Mouse (Mus musculus) forebrain, embryonic 11.5 days (tissue): ENCODE results near the gene Inf2. TPM values are rescaled to one million over a fixed set of nuclear protein-coding genes. Genes with fewer than 3 reads are reported as not detected.

Source experiments
- ATAC-seq: fragments of 200-750 bp; cut with Nextera tagmentation; replicated peaks from 2 replicates; pipeline ENCODE4 v1.8.0; 2017; ENCODE audit warnings: moderate TSS enrichment; ENCODE audit not compliant: low FRiP score
- DNase-seq: peaks from one replicate; pipeline ENCODE4 v3.0.0-alpha.2; 2017; ENCODE audit warnings: low spot score
- H3K27ac ChIP-seq: fragments of 300-500 bp; sonication (generic); 2 replicates; pipeline ENCODE4 v1.5.1; 2014; ENCODE audit warnings: low read depth, low read length
- H3K27me3 ChIP-seq: fragments of 300-500 bp; sonication (generic); 2 replicates; pipeline ENCODE4 v1.6.1; 2014; ENCODE audit warnings: mild to moderate bottlenecking, low read length, mixed read lengths; ENCODE audit not compliant: control insufficient read depth, insufficient read depth
- H3K36me3 ChIP-seq: fragments of 300-500 bp; sonication (generic); 2 replicates; pipeline ENCODE4 v1.6.1; 2014; ENCODE audit warnings: mild to moderate bottlenecking, low read length, moderate library complexity, mixed read lengths; ENCODE audit not compliant: control insufficient read depth, insufficient read depth
- H3K4me1 ChIP-seq: fragments of 300-500 bp; sonication (generic); replicated peaks from 2 replicates; pipeline ENCODE4 v1.6.1; 2014; ENCODE audit warnings: low read length, mixed read lengths; ENCODE audit not compliant: control insufficient read depth, insufficient read depth
- H3K4me2 ChIP-seq: fragments of 300-500 bp; sonication (generic); 2 replicates; pipeline ENCODE4 v1.6.1; 2014; ENCODE audit warnings: low read depth, mild to moderate bottlenecking, low read length, moderate library complexity, mixed read lengths; ENCODE audit not compliant: severe bottlenecking
- H3K4me3 ChIP-seq: fragments of 300-500 bp; sonication (generic); 2 replicates; pipeline ENCODE4 v1.5.1; 2014; ENCODE audit warnings: low read depth, low read length
- H3K9ac ChIP-seq: fragments of 300-500 bp; sonication (generic); 2 replicates; pipeline ENCODE4 v1.6.1; 2014; ENCODE audit warnings: low read length
- H3K9me3 ChIP-seq: fragments of 300-500 bp; sonication (generic); 2 replicates; pipeline ENCODE4 v1.6.1; 2016; ENCODE audit warnings: low read length, mixed read lengths; ENCODE audit not compliant: control insufficient read depth
- WGBS: fragments of 180-500 bp; shearing (Covaris S2); extraction: QIAGEN DNeasy Blood & Tissue Kit; methylation state at CpG from one replicate; pipeline ENCODE4 v1.1.7; 2014; 5-methylcytosine and 5-hydroxymethylcytosine counted together
- polyA plus RNA-seq: library from polyadenylated mRNA; unstranded; fragments of >200 nt; fragmentation: Nextera tagmentation; extraction: Ambion mirVana; gene quantifications from 2 replicates; pipeline ENCODE4 v1.2.1, GENCODE M21; 2014

Inf2 gene
- polyA plus RNA-seq, 1 experiment from 2014 or later, result 1.6 TPM

DNA sequence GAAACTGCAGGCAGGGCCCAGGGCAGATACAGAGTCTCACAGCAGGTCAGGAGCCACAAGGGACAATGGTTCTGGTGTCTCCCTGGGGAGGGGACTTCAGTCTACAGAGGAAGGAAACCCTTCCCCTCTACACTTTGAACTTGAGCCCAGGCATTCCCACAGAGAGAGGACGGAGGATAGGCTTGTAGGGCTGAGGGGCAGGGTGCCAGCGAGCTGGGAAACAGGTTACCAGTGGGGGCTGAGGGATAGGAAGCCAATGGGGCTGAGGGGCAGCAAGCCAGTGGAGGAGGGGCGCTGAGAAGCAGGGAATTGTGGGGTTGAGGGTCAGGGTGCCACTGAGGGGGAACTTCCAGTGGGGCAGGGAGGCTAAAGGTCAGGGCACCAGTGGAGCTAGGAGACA, 29.4 kb upstream of the Inf2 start:
- DNase-seq (no peak), ATAC-seq (no peak)
- Histone ChIP-seq H3K27ac (no peak overlapping the region), H3K4me2 (no peak overlapping the region), H3K36me3 (no peaks in the 10 kb centered on the region), H3K9ac (no peak overlapping the region), H3K9me3 (no peaks in the 10 kb centered on the region), H3K4me3 (no peak overlapping the region), H3K4me1 (no peaks in the 10 kb centered on the region; the same call in 1 of the 2 replicates), H3K27me3 (no peaks in the 10 kb centered on the region)
- WGBS, result 43% methylated on average over 3 of the region's 3 CpGs

DNA sequence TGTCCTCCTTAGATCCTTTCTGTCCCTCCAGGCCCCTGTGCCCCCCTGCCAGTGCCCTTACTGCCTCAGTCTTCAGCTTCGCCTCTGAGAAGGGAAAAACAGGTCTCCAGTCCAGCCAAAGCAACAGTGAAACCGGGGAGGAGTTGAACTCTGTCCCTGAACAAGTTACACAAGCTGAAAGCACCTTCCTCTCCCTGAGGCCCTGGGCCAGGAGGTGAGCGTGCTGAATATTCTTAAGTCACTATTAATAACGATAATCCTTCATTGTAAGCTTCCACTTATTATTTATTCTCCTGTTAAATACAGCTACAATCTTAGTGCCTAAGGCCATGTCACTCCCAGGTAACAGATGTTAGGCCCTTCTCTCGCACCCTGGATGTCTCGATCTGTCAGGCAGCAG, 28.9 kb upstream of the Inf2 start:
- no peak for ATAC-seq
- no peak for DNase-seq
- Histone ChIP-seq H3K36me3 (no peaks in the 10 kb centered on the region), H3K27ac (no peak overlapping the region), H3K4me3 (no peak overlapping the region), H3K4me2 (no peak overlapping the region), H3K9ac (no peak overlapping the region), H3K27me3 (no peaks in the 10 kb centered on the region), H3K4me1 (no peaks in the 10 kb centered on the region; the same call in 1 of the 2 replicates), H3K9me3 (no peaks in the 10 kb centered on the region)
- WGBS, result 69% methylated on average over 6 of the region's 6 CpGs

- no peaks in the 10 kb centered on the region for H3K27me3 ChIP-seq
- 54% methylated on average over 4 of the region's 5 CpGs for WGBS
- H3K4me3 ChIP-seq, result no peak overlapping the region
- no peak overlapping the region for H3K4me2 ChIP-seq
- H3K27ac ChIP-seq, result no peak overlapping the region
- H3K36me3 ChIP-seq, result no peaks in the 10 kb centered on the region
- no peak overlapping the region for H3K9ac ChIP-seq
- no peaks in the 10 kb centered on the region for H3K4me1 ChIP-seq
- no peaks in the 10 kb centered on the region for H3K9me3 ChIP-seq
- DNase-seq, result no peak
- ATAC-seq, result no peak
Measured at GRCm38 (mm10) chr12:112560176-112560797, 28.3 kb upstream of the Inf2 start.

- Histone ChIP-seq H3K27ac (no peak overlapping the region), H3K27me3 (no peaks in the 10 kb centered on the region), H3K9me3 (no peaks in the 10 kb centered on the region), H3K4me1 (no peaks in the 10 kb centered on the region), H3K4me2 (no peak overlapping the region), H3K9ac (no peak overlapping the region), H3K36me3 (no peaks in the 10 kb centered on the region), H3K4me3 (no peak overlapping the region)
- no peak for DNase-seq
- WGBS, result 58% methylated on average over 3 of the region's 3 CpGs
- no peak for ATAC-seq
Measured at GRCm38 (mm10) chr12:112561163-112561562, 27.4 kb upstream of the Inf2 start.

- H3K9me3 ChIP-seq, result no peaks in the 10 kb centered on the region
- no peaks in the 10 kb centered on the region for H3K36me3 ChIP-seq
- H3K27me3 ChIP-seq, result no peaks in the 10 kb centered on the region
- WGBS, result 80% methylated on average over 5 of the region's 5 CpGs
- no peak overlapping the region for H3K27ac ChIP-seq
- H3K4me2 ChIP-seq, result no peak overlapping the region
- ATAC-seq (no peak), DNase-seq (no peak)
- H3K4me3 ChIP-seq, result no peak overlapping the region
- no peak overlapping the region for H3K9ac ChIP-seq
- H3K4me1 ChIP-seq, result no peaks in the 10 kb centered on the region
Measured at GRCm38 (mm10) chr12:112562462-112562861, 26.1 kb upstream of the Inf2 start.

GRCm38 (mm10) chr12:112563011-112563410, 25.6 kb upstream of the Inf2 start:
- H3K4me3 ChIP-seq, result no peak overlapping the region
- H3K4me1 ChIP-seq, result no peaks in the 10 kb centered on the region
- H3K36me3 ChIP-seq, result no peaks in the 10 kb centered on the region
- no peaks in the 10 kb centered on the region for H3K9me3 ChIP-seq
- WGBS, result 92% methylated on average over 6 of the region's 6 CpGs
- ATAC-seq, result no peak
- no peak overlapping the region for H3K27ac ChIP-seq
- no peak for DNase-seq
- H3K27me3 ChIP-seq, result no peaks in the 10 kb centered on the region
- H3K4me2 ChIP-seq, result no peak overlapping the region
- no peak overlapping the region for H3K9ac ChIP-seq

- Histone ChIP-seq H3K27ac (no peak overlapping the region), H3K4me1 (no peaks in the 10 kb centered on the region), H3K27me3 (no peaks in the 10 kb centered on the region), H3K4me2 (no peak overlapping the region), H3K9me3 (no peaks in the 10 kb centered on the region), H3K36me3 (no peaks in the 10 kb centered on the region), H3K4me3 (no peak overlapping the region), H3K9ac (no peak overlapping the region)
- ATAC-seq (no peak), DNase-seq (no peak)
- 86% methylated on average over 8 of the region's 8 CpGs for WGBS
Measured at GRCm38 (mm10) chr12:112570160-112570559, 18.4 kb upstream of the Inf2 start.

GRCm38 (mm10) chr12:112571064-112571463, 17.5 kb upstream of the Inf2 start:
- Histone ChIP-seq H3K27me3 (no peaks in the 10 kb centered on the region), H3K36me3 (no peaks in the 10 kb centered on the region), H3K4me2 (no peak overlapping the region), H3K4me3 (no peak overlapping the region), H3K9me3 (no peaks in the 10 kb centered on the region), H3K9ac (no peak overlapping the region), H3K27ac (no peak overlapping the region), H3K4me1 (no peaks in the 10 kb centered on the region)
- DNase-seq (no peak), ATAC-seq (no peak)
- WGBS, result 72% methylated on average over 6 of the region's 6 CpGs

GRCm38 (mm10) chr12:112575274-112575986, 13.2 kb upstream of the Inf2 start:
- H3K27ac ChIP-seq, result no peak overlapping the region
- ATAC-seq (no peak), DNase-seq (no peak)
- H3K36me3 ChIP-seq, result no peaks in the 10 kb centered on the region
- H3K4me3 ChIP-seq, result no peak overlapping the region
- H3K4me1 ChIP-seq, result peaks cover 10% of the 10 kb centered on the region
- H3K4me2 ChIP-seq, result no peak overlapping the region
- H3K9me3 ChIP-seq, result no peaks in the 10 kb centered on the region
- no peak overlapping the region for H3K9ac ChIP-seq
- 87% methylated on average over 8 of the region's 8 CpGs for WGBS
- no peaks in the 10 kb centered on the region for H3K27me3 ChIP-seq
